Mouse (Mus musculus): ENCODE data around the gene Olfr1037.
"Not testable (repeated sequence)": the region's sequence is repeated elsewhere in the genome, so short reads cannot be mapped to it uniquely, and the experiment has no call there.

Olfr1037 gene

GRCm38 (mm10) chr2:86087285-86087684, at the start of gene Olfr1037:
TSS of gene Olfr1037 (minus strand) at chr2:86087385.
- no peak for DNase-seq

- no peak for DNase-seq
These were observed 48.6 kb upstream of the Olfr1037 start, which contains the start of gene Olfr1039 for GRCm38 (mm10) chr2:86135828-86136227. TSS of gene Olfr1039 (minus strand) at chr2:86135928.

DNA sequence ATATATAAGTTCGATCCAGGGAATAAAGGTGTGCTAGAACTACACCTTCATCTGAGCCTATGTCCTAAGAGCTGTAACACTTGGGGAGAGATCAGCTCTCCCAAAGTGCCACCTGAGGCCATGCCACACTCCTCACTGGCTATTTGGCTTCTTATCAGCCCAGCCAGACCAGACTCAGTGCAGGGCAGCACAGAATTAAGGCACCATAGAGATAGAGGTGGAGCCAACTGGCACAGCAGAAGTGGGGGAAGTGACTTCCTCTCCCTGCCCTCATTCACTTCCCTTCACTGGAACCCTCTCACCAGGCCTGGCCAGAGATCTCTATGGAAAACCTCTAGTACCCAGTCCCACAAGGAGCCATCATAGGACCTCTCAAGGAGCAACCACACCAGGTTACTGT, 6.7 kb downstream of the Olfr1037 start:
- DNase-seq = not testable (repeated sequence)

DNA sequence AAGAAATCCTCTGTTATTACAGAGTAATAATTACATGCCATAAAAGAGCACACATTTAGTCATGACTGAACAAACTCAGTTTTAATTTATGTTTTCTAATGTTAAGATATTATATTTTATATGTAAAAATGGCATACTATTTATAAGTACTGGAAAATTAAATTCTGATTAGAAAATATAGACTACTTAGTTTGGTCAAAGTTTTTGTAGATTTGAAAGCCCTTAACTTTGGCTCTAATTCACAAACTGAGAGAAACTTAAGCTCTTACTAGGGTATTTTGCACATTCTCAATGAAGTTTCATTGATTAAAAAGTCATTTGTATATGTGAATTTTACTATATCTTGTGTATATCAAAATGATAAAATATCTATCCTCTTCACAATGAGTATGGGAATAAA, 13.5 kb downstream of the Olfr1037 start, which contains the start of gene Olfr1036:
Olfr1036 (plus strand) TSS at position 301 of the 400 bp plus-strand sequence.
- DNase-seq = not testable (repeated sequence)

GRCm38 (mm10) chr2:86070189-86070588, 17.0 kb downstream of the Olfr1037 start:
- DNase-seq = no peak

DNA sequence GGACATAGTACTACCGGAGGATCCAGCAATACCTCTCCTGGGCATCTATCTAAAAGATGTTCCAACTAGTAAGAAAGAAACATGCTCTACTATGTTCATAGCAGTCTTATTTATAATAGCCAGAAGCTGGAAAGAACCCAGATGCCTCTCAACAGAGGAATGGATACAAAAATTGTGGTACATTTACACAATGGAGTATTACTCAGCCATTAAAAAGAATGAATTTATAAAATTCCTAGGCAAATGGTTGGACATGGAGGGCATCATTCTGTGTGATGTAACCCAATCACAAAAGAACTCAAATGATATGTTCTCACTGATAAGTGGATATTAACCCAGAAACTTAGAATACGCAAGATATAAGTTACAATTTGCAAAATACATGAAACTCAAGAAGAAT, 23.4 kb downstream of the Olfr1037 start:
- DNase-seq = not testable (repeated sequence)

- not testable (repeated sequence) for DNase-seq
These were observed 36.4 kb downstream of the Olfr1037 start for GRCm38 (mm10) chr2:86050777-86051176.

GRCm38 (mm10) chr2:86045561-86045960, 41.6 kb downstream of the Olfr1037 start, which contains the start of gene Olfr1034:
TSS of gene Olfr1034 (plus strand) at chr2:86045861.
- DNase-seq = no peak

Measured in right cerebral cortex, postnatal 25 days (tissue).